Mouse (Mus musculus) lung, postnatal 0 days (tissue): Measurements from ENCODE around the gene Lmx1a. TPM values are rescaled to one million over a fixed set of nuclear protein-coding genes. Genes with fewer than 3 reads are reported as not detected.

Experiments used
- ATAC-seq: fragments of 200-750 bp; cut with Nextera tagmentation; 2 replicates; pipeline ENCODE4 v1.8.0; 2017; ENCODE audit warnings: moderate library complexity
- DNase-seq: peaks from one replicate; pipeline ENCODE4 v3.0.0-alpha.2; 2016; ENCODE audit warnings: low spot score
- H3K27ac ChIP-seq: fragments of 300-500 bp; sonication (generic); 2 replicates; pipeline ENCODE4 v1.5.1; 2014; ENCODE audit warnings: antibody characterized with exemption, mild to moderate bottlenecking, low read length, mixed read lengths
- H3K27me3 ChIP-seq: fragments of 300-500 bp; sonication (generic); replicated peaks from 2 replicates; pipeline ENCODE4 v1.6.1; 2014; ENCODE audit warnings: low read length, mixed read lengths; ENCODE audit not compliant: insufficient read depth
- H3K36me3 ChIP-seq: fragments of 300-500 bp; sonication (generic); 2 replicates; pipeline ENCODE4 v1.6.1; 2014; ENCODE audit warnings: low read length, mixed read lengths; ENCODE audit not compliant: insufficient read depth
- H3K4me1 ChIP-seq: fragments of 300-500 bp; sonication (generic); 2 replicates; pipeline ENCODE4 v1.6.1; 2014; ENCODE audit warnings: antibody characterized with exemption, low read depth, low read length, mixed read lengths; ENCODE audit not compliant: insufficient read depth
- H3K4me2 ChIP-seq: fragments of 300-500 bp; sonication (generic); replicated peaks from 2 replicates; pipeline ENCODE4 v1.6.1; 2014; ENCODE audit warnings: low read depth, mild to moderate bottlenecking, low read length, moderate library complexity, mixed read lengths
- H3K4me3 ChIP-seq: fragments of 300-500 bp; sonication (generic); 2 replicates; pipeline ENCODE4 v1.5.1; 2014; ENCODE audit warnings: low read depth, low read length
- H3K9ac ChIP-seq: fragments of 300-500 bp; sonication (generic); replicated peaks from 2 replicates; pipeline ENCODE4 v1.6.1; 2014; ENCODE audit warnings: low read depth, mild to moderate bottlenecking
- H3K9me3 ChIP-seq: fragments of 300-500 bp; sonication (generic); 2 replicates; pipeline ENCODE4 v1.6.1; 2016; ENCODE audit warnings: low read length, mixed read lengths
- CTCF ChIP-seq: IDR thresholded peaks from 2 replicates; pipeline ENCODE4 v1.5.1; 2016; ENCODE audit warnings: antibody characterized with exemption, mild to moderate bottlenecking
- EP300 ChIP-seq: IDR thresholded peaks from 2 replicates; pipeline ENCODE4 v1.6.1; 2016; ENCODE audit warnings: antibody characterized with exemption, mild to moderate bottlenecking, control low read depth
- WGBS: fragments of 180-500 bp; shearing (Covaris S2); extraction: QIAGEN DNeasy Blood & Tissue Kit; methylation state at CpG from one replicate; pipeline ENCODE4 v1.1.7; 2014; 5-methylcytosine and 5-hydroxymethylcytosine counted together
- polyA plus RNA-seq: library from polyadenylated mRNA; unstranded; fragments of >200 nt; fragmentation: Nextera tagmentation; extraction: Ambion mirVana; gene quantifications from 2 replicates; pipeline ENCODE4 v1.2.1, GENCODE M21; 2015

Gene Lmx1a
- polyA plus RNA-seq, 1 experiment from 2014 or later = not detected

- ATAC-seq = peak; percentile 35
These were observed 28.4 kb upstream of the Lmx1a start for GRCm38 (mm10) chr1:167660521-167661101.

GRCm38 (mm10) chr1:167661123-167661522 lies 27.9 kb upstream of the Lmx1a start:
- Histone ChIP-seq H3K9me3 (no peaks in the 10 kb centered on the region), H3K27me3 (peaks cover 12% of the 10 kb centered on the region), H3K4me2 (no peak overlapping the region; the same call in 1 of the 2 replicates), H3K27ac (no peak overlapping the region), H3K9ac (no peak overlapping the region), H3K36me3 (no peaks in the 10 kb centered on the region), H3K4me1 (0 out of 2 replicates have a peak, but pooled peaks cover 3% of the 10 kb centered on the region), H3K4me3 (no peak overlapping the region)
- DNase-seq (no peak), ATAC-seq (no peak; the same call in 1 of the 2 replicates)
- TF ChIP-seq EP300 (no peak), CTCF (no peak)
- WGBS = under 1% methylated on average over 19 of the region's 19 CpGs

More at GRCm38 (mm10) chr1:167660521-167661101, 28.4 kb upstream of the Lmx1a start:
- Histone ChIP-seq H3K9ac (no peak overlapping the region), H3K27ac (no peak overlapping the region), H3K36me3 (no peaks in the 10 kb centered on the region), H3K9me3 (no peaks in the 10 kb centered on the region), H3K4me2 (no peak overlapping the region; the same call in 1 of the 2 replicates), H3K4me1 (0 out of 2 replicates have a peak, but pooled peaks cover 3% of the 10 kb centered on the region), H3K4me3 (no peak overlapping the region), H3K27me3 (peaks cover 12% of the 10 kb centered on the region)
- TF ChIP-seq CTCF (no peak), EP300 (no peak)
- peak; percentile 12 for DNase-seq
- WGBS = 3% methylated on average over 21 of the region's 21 CpGs

GRCm38 (mm10) chr1:167663136-167663535 lies 25.9 kb upstream of the Lmx1a start:
- no peak overlapping the region for H3K9ac ChIP-seq
- WGBS = 69% methylated on average over 5 of the region's 5 CpGs
- no peak for TF ChIP-seq EP300
- TF ChIP-seq CTCF = no peak
- DNase-seq = no peak
- no peaks in the 10 kb centered on the region for H3K9me3 ChIP-seq
- H3K4me1 ChIP-seq = 0 out of 2 replicates have a peak, but pooled peaks cover 3% of the 10 kb centered on the region
- no peaks in the 10 kb centered on the region for H3K36me3 ChIP-seq
- peaks cover 12% of the 10 kb centered on the region for H3K27me3 ChIP-seq
- H3K4me2 ChIP-seq = no peak overlapping the region
- no peak for ATAC-seq
- H3K27ac ChIP-seq = no peak overlapping the region
- no peak overlapping the region for H3K4me3 ChIP-seq

GRCm38 (mm10) chr1:167669796-167670195 lies 19.2 kb upstream of the Lmx1a start:
- DNase-seq = peak; percentile 57

GRCm38 (mm10) chr1:167672433-167672987 lies 16.5 kb upstream of the Lmx1a start:
- no peak overlapping the region for H3K9ac ChIP-seq
- 12% methylated on average over 17 of the region's 17 CpGs for WGBS
- H3K27me3 ChIP-seq = 0 out of 2 replicates have a peak, but pooled peaks cover 14% of the 10 kb centered on the region
- ATAC-seq (no peak), DNase-seq (no peak)
- no peaks in the 10 kb centered on the region for H3K4me1 ChIP-seq
- H3K27ac ChIP-seq = no peak overlapping the region
- TF ChIP-seq EP300 (no peak), CTCF (no peak)
- H3K36me3 ChIP-seq = no peaks in the 10 kb centered on the region
- H3K9me3 ChIP-seq = no peaks in the 10 kb centered on the region
- no peak overlapping the region for H3K4me2 ChIP-seq
- H3K4me3 ChIP-seq = no peak overlapping the region

More at GRCm38 (mm10) chr1:167669796-167670195, 19.2 kb upstream of the Lmx1a start:
- Histone ChIP-seq H3K9ac (no peak overlapping the region), H3K27ac (no peak overlapping the region), H3K4me2 (no peak overlapping the region), H3K4me1 (no peaks in the 10 kb centered on the region), H3K4me3 (no peak overlapping the region), H3K9me3 (no peaks in the 10 kb centered on the region), H3K27me3 (0 out of 2 replicates have a peak, but pooled peaks cover 14% of the 10 kb centered on the region), H3K36me3 (no peaks in the 10 kb centered on the region)
- TF ChIP-seq EP300 = no peak
- TF ChIP-seq CTCF = peak; percentile 84
- no peak for ATAC-seq
- WGBS = 32% methylated on average over 6 of the region's 6 CpGs

- no peaks in the 10 kb centered on the region for H3K27me3 ChIP-seq
- H3K36me3 ChIP-seq = no peaks in the 10 kb centered on the region
- WGBS = 91% methylated on average over 6 of the region's 6 CpGs
- no peak for TF ChIP-seq EP300
- TF ChIP-seq CTCF = no peak
- no peaks in the 10 kb centered on the region; the same call in 1 of the 2 replicates for H3K9me3 ChIP-seq
- H3K4me3 ChIP-seq = no peak overlapping the region
- DNase-seq = no peak
- no peak overlapping the region for H3K27ac ChIP-seq
- H3K4me2 ChIP-seq = no peak overlapping the region
- no peaks in the 10 kb centered on the region for H3K4me1 ChIP-seq
- no peak for ATAC-seq
- H3K9ac ChIP-seq = no peak overlapping the region
These were observed 10.0 kb upstream of the Lmx1a start for GRCm38 (mm10) chr1:167679061-167679460.
